Comparison of ENCODE assay signal across 7 mouse cellular contexts in the genomic region with DNA sequence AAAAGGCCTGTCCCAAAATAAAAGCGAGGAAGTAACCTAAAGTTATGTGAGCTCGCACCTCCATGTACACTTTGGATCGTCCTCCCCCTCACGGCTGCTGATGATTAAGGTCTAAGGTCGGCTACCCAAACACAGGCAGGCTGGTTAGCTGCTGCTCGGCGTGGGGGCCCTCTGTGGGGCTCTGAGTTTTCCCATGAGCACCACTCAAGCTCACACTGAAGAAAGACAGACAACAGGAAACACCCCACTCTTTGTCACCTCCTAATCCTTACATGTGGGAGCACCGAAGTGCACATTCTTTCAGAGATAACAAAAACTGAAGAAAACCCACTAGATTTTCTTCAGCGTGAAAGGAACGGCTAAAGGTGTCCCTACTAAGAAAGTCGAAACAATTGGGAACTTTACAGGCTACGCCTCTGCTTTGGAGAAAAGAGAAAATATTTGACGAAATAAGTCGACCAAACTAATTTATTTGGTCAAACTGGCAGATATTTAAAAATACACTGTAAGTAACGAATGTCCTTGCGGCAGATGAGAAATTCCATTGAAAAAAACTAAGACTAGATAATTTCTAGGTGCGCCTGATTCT. TPM values are rescaled to one million over a fixed set of nuclear protein-coding genes. Genes with fewer than 3 reads are reported as not detected.
DNase-seq lines count a peak whose midpoint lies in the region; ATAC-seq and TF ChIP-seq lines count a peak whose summit lies in the region.

No protein-coding gene starts in this region.

- H3K9me3 ChIP-seq in E14TG2a.4 (ENCODE audit: low read length) = no peaks in the 10 kb centered on the region
- no peaks in the 10 kb centered on the region for H3K9me3 ChIP-seq in forebrain, embryonic 14.5 days (replicated peaks; ENCODE audit: control insufficient read depth, low read length)
- no peaks in the 10 kb centered on the region for H3K9me3 ChIP-seq in stomach, embryonic 16.5 days (replicated peaks; ENCODE audit: control insufficient read depth, low read length)

- TF ChIP-seq CTCF in E14TG2a.4 (conservative IDR thresholded peaks at IDR 0.05; ENCODE audit: low read length) = no peak

- peak overlapping the region; percentile 67 for H3K4me2 ChIP-seq in forebrain, embryonic 14.5 days (ENCODE audit: low read length)
- peak overlapping the region; percentile 88 for H3K4me2 ChIP-seq in stomach, embryonic 16.5 days (ENCODE audit: low read depth, low read length)

- peaks cover 40% of the 10 kb centered on the region for H3K4me1 ChIP-seq in E14TG2a.4 (replicated peaks; ENCODE audit: low read depth, low read length)
- peaks cover 17% of the 10 kb centered on the region; the same call in 1 of the 2 replicates for H3K4me1 ChIP-seq in forebrain, embryonic 14.5 days (ENCODE audit: control insufficient read depth, insufficient read depth, low read length)
- peaks cover 10% of the 10 kb centered on the region; the same call in 1 of the 2 replicates for H3K4me1 ChIP-seq in stomach, embryonic 16.5 days (ENCODE audit: control insufficient read depth, insufficient read depth, low read length)

- peaks cover under 1% of the 10 kb centered on the region; the same call in 1 of the 2 replicates for H3K36me3 ChIP-seq in E14TG2a.4 (ENCODE audit: insufficient read depth, low read length)
- H3K36me3 ChIP-seq in forebrain, embryonic 14.5 days (ENCODE audit: control insufficient read depth, insufficient read depth, low read length) = peaks cover under 1% of the 10 kb centered on the region; the same call in 1 of the 2 replicates
- H3K36me3 ChIP-seq in stomach, embryonic 16.5 days (ENCODE audit: control insufficient read depth, insufficient read depth, low read length) = no peaks in the 10 kb centered on the region

- H3K4me3 ChIP-seq in E14TG2a.4 (replicated peaks; ENCODE audit: low read length) = peak overlapping the region; percentile 88
- peak overlapping the region; percentile 91 for H3K4me3 ChIP-seq in forebrain, embryonic 14.5 days (ENCODE audit: low read depth, low read length)
- peak overlapping the region; percentile 92 for H3K4me3 ChIP-seq in stomach, embryonic 16.5 days (replicated peaks; ENCODE audit: low read length)

- intact Hi-C loops in left cerebral cortex, postnatal 4 days (cut with DNase I) = no loop called here

- no peak for ATAC-seq in forebrain, embryonic 14.5 days
- ATAC-seq in stomach, embryonic 16.5 days (ENCODE audit: insufficient read depth, low FRiP score) = no peak

- H3K27me3 ChIP-seq in E14TG2a.4 (ENCODE audit: insufficient read depth, low read length) = peaks cover 23% of the 10 kb centered on the region
- no peaks in the 10 kb centered on the region for H3K27me3 ChIP-seq in forebrain, embryonic 14.5 days (replicated peaks; ENCODE audit: control insufficient read depth, insufficient read depth, low read length)
- no peaks in the 10 kb centered on the region for H3K27me3 ChIP-seq in stomach, embryonic 16.5 days (ENCODE audit: control insufficient read depth, insufficient read depth, low read length)

- H3K27ac ChIP-seq in forebrain, embryonic 14.5 days (ENCODE audit: low read depth, low read length) = no peak overlapping the region
- peak overlapping the region; percentile 81 for H3K27ac ChIP-seq in stomach, embryonic 16.5 days (ENCODE audit: low read length)

- DNase-seq in CD4-positive helper T cell, adult 2 months (ENCODE audit: low read depth, low spot score) = peak; percentile 36
- DNase-seq in forebrain, embryonic 14.5 days (ENCODE audit: low spot score) = peak; percentile 27
- DNase-seq in liver = peak; percentile 72
- DNase-seq in cerebellum, adult 8-10 months = no peak
- no peak for DNase-seq in left cerebral cortex, postnatal 4 days

- peak overlapping the region; percentile 97 for H3K9ac ChIP-seq in forebrain, embryonic 14.5 days (ENCODE audit: low read length)
- H3K9ac ChIP-seq in stomach, embryonic 16.5 days (ENCODE audit: low read length) = peak overlapping the region; percentile 93

- WGBS in forebrain, embryonic 14.5 days = 5% methylated on average over 17 of the region's 17 CpGs
- 7% methylated on average over 17 of the region's 17 CpGs for WGBS in stomach, embryonic 16.5 days

RNA-seq across cellular contexts. Expression of gene F2r, which starts 1.1 kb away (rescaled TPM):
- 76.2 and 80.5 TPM in 2 replicates for polyA plus RNA-seq in forebrain, embryonic 14.5 days (2014; fragmentation: Nextera tagmentation; extraction: Ambion mirVana)
- 62.5 and 65.0 TPM in 2 replicates for polyA plus RNA-seq in stomach, embryonic 16.5 days (2015; fragmentation: Nextera tagmentation; extraction: Ambion mirVana)
- total RNA-seq in left cerebral cortex, postnatal 4 days (2021) = 10 to 100 TPM; 21.2 to 22.8 TPM

Comparison
In these comparisons a context has a peak if more than half of its experiments do, and no peak if none do; other contexts are left out.
1. DNase-seq: peak in CD4-positive helper T cell, adult 2 months (single experiment), forebrain, embryonic 14.5 days (single experiment) and liver (single experiment); none in cerebellum, adult 8-10 months (single experiment) and left cerebral cortex, postnatal 4 days (single experiment).
2. Peak in every context shown above with its lines, with median percentiles within 50 percentile points of each other: H3K4me3 ChIP-seq.